Mouse (Mus musculus) forebrain, embryonic 15.5 days (tissue): ENCODE results near the gene Negr1. TPM values are rescaled to one million over a fixed set of nuclear protein-coding genes. Genes with fewer than 3 reads are reported as not detected.

ENCODE experiments used
- ATAC-seq: fragments of 200-750 bp; cut with Nextera tagmentation; replicated peaks from 2 replicates; pipeline ENCODE4 v1.8.0; 2017; ENCODE audit warnings: mild to moderate bottlenecking, moderate TSS enrichment, moderate library complexity
- H3K27ac ChIP-seq: fragments of 300-500 bp; sonication (generic); replicated peaks from 2 replicates; pipeline ENCODE4 v1.5.1; 2015; ENCODE audit warnings: mild to moderate bottlenecking, inconsistent platforms
- H3K27me3 ChIP-seq: fragments of 300-500 bp; sonication (generic); 2 replicates; pipeline ENCODE4 v1.6.1; 2015; ENCODE audit warnings: inconsistent platforms
- H3K36me3 ChIP-seq: fragments of 300-500 bp; sonication (generic); 2 replicates; pipeline ENCODE4 v1.6.1; 2015; ENCODE audit warnings: mild to moderate bottlenecking, inconsistent platforms
- H3K4me1 ChIP-seq: fragments of 300-500 bp; sonication (generic); 2 replicates; pipeline ENCODE4 v1.6.1; 2015; ENCODE audit warnings: inconsistent platforms
- H3K4me2 ChIP-seq: fragments of 300-500 bp; sonication (generic); replicated peaks from 2 replicates; pipeline ENCODE4 v1.6.1; 2015; ENCODE audit warnings: mild to moderate bottlenecking, inconsistent platforms
- H3K4me3 ChIP-seq: fragments of 300-500 bp; sonication (generic); 2 replicates; pipeline ENCODE4 v1.5.1; 2015; ENCODE audit warnings: mild to moderate bottlenecking, inconsistent platforms
- H3K9ac ChIP-seq: fragments of 300-500 bp; sonication (generic); replicated peaks from 2 replicates; pipeline ENCODE4 v1.6.1; 2015; ENCODE audit warnings: mild to moderate bottlenecking, inconsistent platforms
- H3K9me3 ChIP-seq: fragments of 300-500 bp; sonication (generic); 2 replicates; pipeline ENCODE4 v1.6.1; 2016; ENCODE audit warnings: inconsistent platforms
- WGBS: fragments of 180-500 bp; shearing (Covaris S2); methylation state at CpG from one replicate; pipeline ENCODE4 v1.1.7; 2015; ENCODE audit warnings: mixed read lengths; 5-methylcytosine and 5-hydroxymethylcytosine counted together
- polyA plus RNA-seq: library from polyadenylated mRNA; unstranded; fragments of >200 nt; fragmentation: Nextera tagmentation; extraction: Ambion mirVana; gene quantifications from 2 replicates; pipeline ENCODE4 v1.2.1, GENCODE M21; 2015

The Negr1 gene
- polyA plus RNA-seq, 1 experiment from 2014 or later: 40.4 TPM

GRCm38 (mm10) chr3:157066331-157066730 is 504.7 kb downstream of the Negr1 start:
- Histone ChIP-seq H3K9me3 (no peaks in the 10 kb centered on the region), H3K4me3 (no peak overlapping the region), H3K27me3 (no peaks in the 10 kb centered on the region), H3K36me3 (no peaks in the 10 kb centered on the region), H3K27ac (no peak overlapping the region), H3K4me1 (no peaks in the 10 kb centered on the region), H3K4me2 (no peak overlapping the region), H3K9ac (no peak overlapping the region)
- no peak for ATAC-seq

- WGBS: 83% methylated on average over 2 of the region's 2 CpGs
- no peak overlapping the region for H3K27ac ChIP-seq
- H3K4me3 ChIP-seq: no peak overlapping the region
- H3K4me1 ChIP-seq: no peaks in the 10 kb centered on the region
- H3K4me2 ChIP-seq: no peak overlapping the region
- no peaks in the 10 kb centered on the region for H3K36me3 ChIP-seq
- H3K9ac ChIP-seq: no peak overlapping the region
- no peaks in the 10 kb centered on the region for H3K9me3 ChIP-seq
- no peaks in the 10 kb centered on the region for H3K27me3 ChIP-seq
- no peak for ATAC-seq
These were observed 517.8 kb downstream of the Negr1 start for GRCm38 (mm10) chr3:157079250-157079965.

- H3K27ac ChIP-seq: no peak overlapping the region
- H3K4me1 ChIP-seq: no peaks in the 10 kb centered on the region
- H3K36me3 ChIP-seq: no peaks in the 10 kb centered on the region
- H3K4me2 ChIP-seq: no peak overlapping the region
- WGBS: 74% methylated on average over 1 of the region's 1 CpGs
- ATAC-seq: no peak
- no peak overlapping the region for H3K4me3 ChIP-seq
- H3K9me3 ChIP-seq: no peaks in the 10 kb centered on the region
- no peak overlapping the region for H3K9ac ChIP-seq
- H3K27me3 ChIP-seq: no peaks in the 10 kb centered on the region
These were observed 518.3 kb downstream of the Negr1 start for GRCm38 (mm10) chr3:157079966-157080306.

- Histone ChIP-seq H3K4me2 (no peak overlapping the region), H3K9ac (no peak overlapping the region), H3K27me3 (no peaks in the 10 kb centered on the region), H3K27ac (no peak overlapping the region), H3K4me1 (no peaks in the 10 kb centered on the region), H3K4me3 (no peak overlapping the region), H3K36me3 (no peaks in the 10 kb centered on the region), H3K9me3 (no peaks in the 10 kb centered on the region)
- ATAC-seq: no peak
- WGBS: 95% methylated on average over 1 of the region's 1 CpGs
These were observed 519.0 kb downstream of the Negr1 start for GRCm38 (mm10) chr3:157080585-157080984.

- Histone ChIP-seq H3K27me3 (no peaks in the 10 kb centered on the region), H3K9ac (no peak overlapping the region), H3K4me3 (no peak overlapping the region), H3K4me1 (no peaks in the 10 kb centered on the region), H3K9me3 (no peaks in the 10 kb centered on the region), H3K36me3 (no peaks in the 10 kb centered on the region), H3K4me2 (no peak overlapping the region), H3K27ac (no peak overlapping the region)
- 75% methylated on average over 8 of the region's 8 CpGs for WGBS
- ATAC-seq: peak; percentile 57
These were observed 521.5 kb downstream of the Negr1 start for GRCm38 (mm10) chr3:157082808-157083784.

GRCm38 (mm10) chr3:157085180-157085579 is 523.6 kb downstream of the Negr1 start:
- no peaks in the 10 kb centered on the region for H3K9me3 ChIP-seq
- no peak for ATAC-seq
- no peak overlapping the region for H3K27ac ChIP-seq
- WGBS: 83% methylated on average over 1 of the region's 1 CpGs
- no peak overlapping the region for H3K4me2 ChIP-seq
- no peaks in the 10 kb centered on the region for H3K36me3 ChIP-seq
- H3K9ac ChIP-seq: no peak overlapping the region
- H3K27me3 ChIP-seq: no peaks in the 10 kb centered on the region
- no peak overlapping the region for H3K4me3 ChIP-seq
- H3K4me1 ChIP-seq: no peaks in the 10 kb centered on the region

- Histone ChIP-seq H3K9ac (no peak overlapping the region), H3K4me2 (no peak overlapping the region), H3K27me3 (no peaks in the 10 kb centered on the region), H3K4me3 (no peak overlapping the region), H3K4me1 (no peaks in the 10 kb centered on the region), H3K27ac (no peak overlapping the region), H3K36me3 (no peaks in the 10 kb centered on the region), H3K9me3 (no peaks in the 10 kb centered on the region)
- ATAC-seq: no peak
- 80% methylated on average over 4 of the region's 4 CpGs for WGBS
These were observed 528.5 kb downstream of the Negr1 start for GRCm38 (mm10) chr3:157090051-157090450.

GRCm38 (mm10) chr3:157096284-157096683 is 534.7 kb downstream of the Negr1 start:
- Histone ChIP-seq H3K4me1 (no peaks in the 10 kb centered on the region), H3K27me3 (no peaks in the 10 kb centered on the region), H3K36me3 (no peaks in the 10 kb centered on the region), H3K4me2 (no peak overlapping the region), H3K4me3 (no peak overlapping the region), H3K9me3 (no peaks in the 10 kb centered on the region), H3K27ac (no peak overlapping the region), H3K9ac (no peak overlapping the region)
- ATAC-seq: no peak
- WGBS: 94% methylated on average over 1 of the region's 1 CpGs

GRCm38 (mm10) chr3:157097514-157097913 is 535.9 kb downstream of the Negr1 start:
- no peaks in the 10 kb centered on the region for H3K4me1 ChIP-seq
- no peak for ATAC-seq
- no peak overlapping the region for H3K4me3 ChIP-seq
- no peaks in the 10 kb centered on the region for H3K9me3 ChIP-seq
- H3K4me2 ChIP-seq: no peak overlapping the region
- no peak overlapping the region for H3K27ac ChIP-seq
- no peaks in the 10 kb centered on the region for H3K27me3 ChIP-seq
- no peak overlapping the region for H3K9ac ChIP-seq
- no peaks in the 10 kb centered on the region for H3K36me3 ChIP-seq

- no peak for ATAC-seq
- Histone ChIP-seq H3K9ac (no peak overlapping the region), H3K27ac (no peak overlapping the region), H3K4me2 (no peak overlapping the region), H3K27me3 (no peaks in the 10 kb centered on the region), H3K4me3 (no peak overlapping the region), H3K36me3 (no peaks in the 10 kb centered on the region), H3K9me3 (no peaks in the 10 kb centered on the region), H3K4me1 (no peaks in the 10 kb centered on the region)
- WGBS: 45% methylated on average over 6 of the region's 6 CpGs
These were observed 536.8 kb downstream of the Negr1 start for GRCm38 (mm10) chr3:157098417-157098816.

- 97% methylated on average over 3 of the region's 3 CpGs for WGBS
- H3K27ac ChIP-seq: no peak overlapping the region
- H3K36me3 ChIP-seq: no peaks in the 10 kb centered on the region
- H3K9me3 ChIP-seq: no peaks in the 10 kb centered on the region
- no peak overlapping the region for H3K4me2 ChIP-seq
- H3K4me3 ChIP-seq: no peak overlapping the region
- H3K27me3 ChIP-seq: no peaks in the 10 kb centered on the region
- H3K9ac ChIP-seq: no peak overlapping the region
- H3K4me1 ChIP-seq: no peaks in the 10 kb centered on the region
- no peak for ATAC-seq
These were observed 543.4 kb downstream of the Negr1 start for GRCm38 (mm10) chr3:157104866-157105579.

- H3K27ac ChIP-seq: no peak overlapping the region
- 79% methylated on average over 6 of the region's 6 CpGs for WGBS
These were observed 544.1 kb downstream of the Negr1 start for GRCm38 (mm10) chr3:157105580-157106264.

More at GRCm38 (mm10) chr3:157105580-157106264, 544.1 kb downstream of the Negr1 start:
- no peak overlapping the region for H3K4me2 ChIP-seq
- H3K36me3 ChIP-seq: no peaks in the 10 kb centered on the region
- H3K9me3 ChIP-seq: no peaks in the 10 kb centered on the region
- no peaks in the 10 kb centered on the region for H3K4me1 ChIP-seq
- H3K27me3 ChIP-seq: no peaks in the 10 kb centered on the region
- H3K4me3 ChIP-seq: no peak overlapping the region
- H3K9ac ChIP-seq: no peak overlapping the region
- ATAC-seq: no peak
